Mouse (Mus musculus): ENCODE measurements around the gene Atp6v0a2. TPM values are rescaled to one million over a fixed set of nuclear protein-coding genes. Genes with fewer than 3 reads are reported as not detected.
"Not testable (repeated sequence)": the region's sequence is repeated elsewhere in the genome, so short reads cannot be mapped to it uniquely, and the experiment has no call there.

The Atp6v0a2 gene
- 10 to 100 TPM; 50.0 to 64.5 (median 60.5) TPM for total RNA-seq (2022)

- peak; percentile 96 for DNase-seq (ENCODE audit: low spot score)
Measured at GRCm38 (mm10) chr5:124628448-124629363, at the start of gene Atp6v0a2. TSS of gene Atp6v0a2 (plus strand) at chr5:124628576.

- peak; percentile 91 for DNase-seq (ENCODE audit: low spot score)
Measured at GRCm38 (mm10) chr5:124578633-124579317, 49.6 kb upstream of the Atp6v0a2 start, which contains the start of the genes Eif2b1 and Gtf2h3. TSS of gene Eif2b1 (minus strand) at chr5:124579131. TSS of gene Gtf2h3 (plus strand) at chr5:124579140.

GRCm38 (mm10) chr5:124582515-124582914, 45.9 kb upstream of the Atp6v0a2 start:
- DNase-seq (ENCODE audit: low spot score), result no peak

- DNase-seq (ENCODE audit: low spot score), result no peak
Measured at GRCm38 (mm10) chr5:124592768-124593167, 35.6 kb upstream of the Atp6v0a2 start.

GRCm38 (mm10) chr5:124598224-124599174, 29.9 kb upstream of the Atp6v0a2 start:
- peak; percentile 95 for DNase-seq (ENCODE audit: low spot score)

- not testable (repeated sequence) for DNase-seq (ENCODE audit: low spot score)
Measured at GRCm38 (mm10) chr5:124599726-124600125, 28.6 kb upstream of the Atp6v0a2 start.

GRCm38 (mm10) chr5:124602349-124602748, 26.0 kb upstream of the Atp6v0a2 start:
- peak; percentile 39 for DNase-seq (ENCODE audit: low spot score)

GRCm38 (mm10) chr5:124604296-124604695, 24.1 kb upstream of the Atp6v0a2 start:
- DNase-seq (ENCODE audit: low spot score), result no peak

GRCm38 (mm10) chr5:124605041-124605622, 23.2 kb upstream of the Atp6v0a2 start:
- DNase-seq (ENCODE audit: low spot score), result no peak

GRCm38 (mm10) chr5:124610965-124611364, 17.4 kb upstream of the Atp6v0a2 start:
- no peak for DNase-seq (ENCODE audit: low spot score)

GRCm38 (mm10) chr5:124614709-124615108, 13.7 kb upstream of the Atp6v0a2 start:
- DNase-seq (ENCODE audit: low spot score), result peak; percentile 26

GRCm38 (mm10) chr5:124618711-124619110, 9.7 kb upstream of the Atp6v0a2 start:
- no peak for DNase-seq (ENCODE audit: low spot score)

GRCm38 (mm10) chr5:124621362-124621761, 7.0 kb upstream of the Atp6v0a2 start:
- no peak for DNase-seq (ENCODE audit: low spot score)

GRCm38 (mm10) chr5:124622890-124623289, 5.5 kb upstream of the Atp6v0a2 start:
- DNase-seq (ENCODE audit: low spot score), result no peak

- no peak for DNase-seq (ENCODE audit: low spot score)
Measured at GRCm38 (mm10) chr5:124624291-124624690, 4.1 kb upstream of the Atp6v0a2 start.

GRCm38 (mm10) chr5:124629641-124630040, 1.3 kb downstream of the Atp6v0a2 start:
- DNase-seq (ENCODE audit: low spot score), result no peak

GRCm38 (mm10) chr5:124631685-124632084, 3.3 kb downstream of the Atp6v0a2 start:
- DNase-seq (ENCODE audit: low spot score), result no peak

- no peak for DNase-seq (ENCODE audit: low spot score)
Measured at GRCm38 (mm10) chr5:124632461-124632860, 4.1 kb downstream of the Atp6v0a2 start.

GRCm38 (mm10) chr5:124633425-124633824, 5.0 kb downstream of the Atp6v0a2 start:
- DNase-seq (ENCODE audit: low spot score), result no peak

- not testable (repeated sequence) for DNase-seq (ENCODE audit: low spot score)
Measured at GRCm38 (mm10) chr5:124635068-124635467, 6.7 kb downstream of the Atp6v0a2 start.

GRCm38 (mm10) chr5:124636139-124636538, 7.8 kb downstream of the Atp6v0a2 start:
- no peak for DNase-seq (ENCODE audit: low spot score)

Measured in heart, adult 8-10 months (tissue).